Mouse (Mus musculus): ENCODE data around the gene Bst2.

GRCm38 (mm10) chr8:71552770-71553169 is 15.5 kb upstream of the Bst2 start:
- TF ChIP-seq CTCF (IDR thresholded peaks at IDR 0.05; ENCODE audit: low read depth) (no peak), EP300 (IDR thresholded peaks at IDR 0.05; ENCODE audit: low read depth) (no peak)
